Mouse (Mus musculus): ENCODE measurements at regions not wholly inside any gene's neighbourhood (a gene's known extent, or its start where the extent isn't known, plus 50 kb on each side); places are given as distances from the start of the nearest gene placed in this dataset.

- Histone ChIP-seq H3K79me2 (ENCODE audit: control insufficient read depth, insufficient read depth) (no peaks in the 10 kb centered on the region), H3K36me3 (ENCODE audit: control insufficient read depth, insufficient read depth) (no peaks in the 10 kb centered on the region)
- no peak for TF ChIP-seq E2F4 (IDR thresholded peaks at IDR 0.05; ENCODE audit: insufficient read depth)
- no peak for TF ChIP-seq REST (IDR thresholded peaks at IDR 0.05; ENCODE audit: insufficient read depth, insufficient read length)
- no peak for TF ChIP-seq CEBPB (IDR thresholded peaks at IDR 0.05; ENCODE audit: insufficient read depth, poor library complexity, severe bottlenecking)
- no peak for TF ChIP-seq MAX (IDR thresholded peaks at IDR 0.05; ENCODE audit: low read depth)
- TF ChIP-seq TCF3 (IDR thresholded peaks at IDR 0.05; ENCODE audit: insufficient read length, low read depth) = no peak
- TF ChIP-seq USF1 (IDR thresholded peaks at IDR 0.05; ENCODE audit: low read depth) = no peak
- TF ChIP-seq TCF12 (IDR thresholded peaks at IDR 0.05; ENCODE audit: insufficient read depth, poor library complexity, severe bottlenecking) = no peak
- no peak for TF ChIP-seq MYOD1 (IDR thresholded peaks at IDR 0.05; ENCODE audit: control insufficient read depth in 1 of 3, insufficient read length in 2 of 3, low read depth in 2 of 3)
These were observed 192.9 kb upstream of the Irx5 start for GRCm38 (mm10) chr8:92164496-92164895.

GRCm38 (mm10) chr8:92161002-92161401, 196.4 kb upstream of the Irx5 start:
- TF ChIP-seq REST (IDR thresholded peaks at IDR 0.05; ENCODE audit: insufficient read depth, insufficient read length) = no peak
- no peak for TF ChIP-seq POLR2AphosphoS2 (IDR thresholded peaks at IDR 0.05; ENCODE audit: insufficient read length, low read depth)
- no peak for TF ChIP-seq USF1 (IDR thresholded peaks at IDR 0.05; ENCODE audit: low read depth)
- TF ChIP-seq CEBPB (IDR thresholded peaks at IDR 0.05; ENCODE audit: insufficient read depth, poor library complexity, severe bottlenecking) = no peak
- no peak for TF ChIP-seq MYOG (IDR thresholded peaks at IDR 0.05; ENCODE audit: control insufficient read depth in 1 of 3, insufficient read depth in 1 of 3, insufficient read length in 2 of 3, low read depth in 2 of 3)
- TF ChIP-seq TCF12 (IDR thresholded peaks at IDR 0.05; ENCODE audit: insufficient read depth, poor library complexity, severe bottlenecking) = no peak
- no peak for TF ChIP-seq E2F4 (IDR thresholded peaks at IDR 0.05; ENCODE audit: insufficient read depth)
- no peak for TF ChIP-seq POLR2A (IDR thresholded peaks at IDR 0.05; ENCODE audit: insufficient read length, low read depth)
- no peak for TF ChIP-seq TCF3 (IDR thresholded peaks at IDR 0.05; ENCODE audit: insufficient read length, low read depth)
- no peak for TF ChIP-seq MYOD1 (IDR thresholded peaks at IDR 0.05; ENCODE audit: control insufficient read depth in 1 of 3, insufficient read length in 2 of 3, low read depth in 2 of 3)
- no peak for TF ChIP-seq MAX (IDR thresholded peaks at IDR 0.05; ENCODE audit: low read depth)
- no peak for TF ChIP-seq SRF (IDR thresholded peaks at IDR 0.05; ENCODE audit: control insufficient read depth, insufficient read length, low read depth)
- H3K27me3 ChIP-seq (ENCODE audit: control insufficient read depth, insufficient read depth, insufficient read length) = no peaks in the 10 kb centered on the region
- H3K36me3 ChIP-seq (ENCODE audit: control insufficient read depth, insufficient read depth) = no peaks in the 10 kb centered on the region
- H3K79me2 ChIP-seq (ENCODE audit: control insufficient read depth, insufficient read depth) = no peaks in the 10 kb centered on the region
- no peak overlapping the region for H3K4me2 ChIP-seq (ENCODE audit: low read depth)
- no peak overlapping the region for H3K4me3 ChIP-seq
- no peak overlapping the region for H3ac ChIP-seq (ENCODE audit: control insufficient read depth, insufficient read length)

More at GRCm38 (mm10) chr8:92164496-92164895, 192.9 kb upstream of the Irx5 start:
- no peaks in the 10 kb centered on the region for H3K27me3 ChIP-seq (ENCODE audit: control insufficient read depth, insufficient read depth, insufficient read length)
- H3ac ChIP-seq (ENCODE audit: control insufficient read depth, insufficient read length) = no peak overlapping the region
- no peak overlapping the region for H3K4me3 ChIP-seq
- no peak overlapping the region for H3K4me2 ChIP-seq (ENCODE audit: low read depth)

GRCm38 (mm10) chr8:92158219-92158618, 199.2 kb upstream of the Irx5 start:
- Histone ChIP-seq H3K79me2 (ENCODE audit: control insufficient read depth, insufficient read depth) (no peaks in the 10 kb centered on the region), H3K4me2 (ENCODE audit: low read depth) (no peak overlapping the region), H3K27me3 (ENCODE audit: control insufficient read depth, insufficient read depth, insufficient read length) (no peaks in the 10 kb centered on the region), H3K4me3 (no peak overlapping the region), H3K36me3 (ENCODE audit: control insufficient read depth, insufficient read depth) (no peaks in the 10 kb centered on the region), H3ac (ENCODE audit: control insufficient read depth, insufficient read length) (no peak overlapping the region)
- TF ChIP-seq E2F4 (IDR thresholded peaks at IDR 0.05; ENCODE audit: insufficient read depth) (no peak), POLR2AphosphoS2 (IDR thresholded peaks at IDR 0.05; ENCODE audit: insufficient read length, low read depth) (no peak), TCF12 (IDR thresholded peaks at IDR 0.05; ENCODE audit: insufficient read depth, poor library complexity, severe bottlenecking) (no peak), SRF (IDR thresholded peaks at IDR 0.05; ENCODE audit: control insufficient read depth, insufficient read length, low read depth) (no peak), MAX (IDR thresholded peaks at IDR 0.05; ENCODE audit: low read depth) (no peak), MYOD1 (IDR thresholded peaks at IDR 0.05; ENCODE audit: control insufficient read depth in 1 of 3, insufficient read length in 2 of 3, low read depth in 2 of 3) (no peak), MYOG (IDR thresholded peaks at IDR 0.05; ENCODE audit: control insufficient read depth in 1 of 3, insufficient read depth in 1 of 3, insufficient read length in 2 of 3, low read depth in 2 of 3) (no peak), CEBPB (IDR thresholded peaks at IDR 0.05; ENCODE audit: insufficient read depth, poor library complexity, severe bottlenecking) (no peak), USF1 (IDR thresholded peaks at IDR 0.05; ENCODE audit: low read depth) (no peak), REST (IDR thresholded peaks at IDR 0.05; ENCODE audit: insufficient read depth, insufficient read length) (no peak)

GRCm38 (mm10) chr8:92152478-92152877, 204.9 kb upstream of the Irx5 start:
- Histone ChIP-seq H3K4me2 (ENCODE audit: low read depth) (no peak overlapping the region), H3K4me3 (no peak overlapping the region), H3K79me2 (ENCODE audit: control insufficient read depth, insufficient read depth) (no peaks in the 10 kb centered on the region), H3ac (ENCODE audit: control insufficient read depth, insufficient read length) (no peak overlapping the region), H3K36me3 (ENCODE audit: control insufficient read depth, insufficient read depth) (no peaks in the 10 kb centered on the region), H3K27me3 (ENCODE audit: control insufficient read depth, insufficient read depth, insufficient read length) (no peaks in the 10 kb centered on the region)
- no peak for TF ChIP-seq MYOG (IDR thresholded peaks at IDR 0.05; ENCODE audit: control insufficient read depth in 1 of 3, insufficient read depth in 1 of 3, insufficient read length in 2 of 3, low read depth in 2 of 3)
- no peak for TF ChIP-seq E2F4 (IDR thresholded peaks at IDR 0.05; ENCODE audit: insufficient read depth)
- no peak for TF ChIP-seq SRF (IDR thresholded peaks at IDR 0.05; ENCODE audit: control insufficient read depth, insufficient read length, low read depth)
- TF ChIP-seq TCF3 (IDR thresholded peaks at IDR 0.05; ENCODE audit: insufficient read length, low read depth) = no peak
- TF ChIP-seq POLR2A (IDR thresholded peaks at IDR 0.05; ENCODE audit: insufficient read length, low read depth) = no peak
- TF ChIP-seq TCF12 (IDR thresholded peaks at IDR 0.05; ENCODE audit: insufficient read depth, poor library complexity, severe bottlenecking) = no peak
- no peak for TF ChIP-seq REST (IDR thresholded peaks at IDR 0.05; ENCODE audit: insufficient read depth, insufficient read length)
- no peak for TF ChIP-seq USF1 (IDR thresholded peaks at IDR 0.05; ENCODE audit: low read depth)
- TF ChIP-seq POLR2AphosphoS2 (IDR thresholded peaks at IDR 0.05; ENCODE audit: insufficient read length, low read depth) = no peak
- TF ChIP-seq MAX (IDR thresholded peaks at IDR 0.05; ENCODE audit: low read depth) = no peak
- no peak for TF ChIP-seq CEBPB (IDR thresholded peaks at IDR 0.05; ENCODE audit: insufficient read depth, poor library complexity, severe bottlenecking)
- no peak for TF ChIP-seq MYOD1 (IDR thresholded peaks at IDR 0.05; ENCODE audit: control insufficient read depth in 1 of 3, insufficient read length in 2 of 3, low read depth in 2 of 3)
